Mouse (Mus musculus): ENCODE measurements around the gene Kcnj10.

- TF ChIP-seq CTCF (IDR thresholded peaks at IDR 0.05; ENCODE audit: extremely low read depth, insufficient read depth, insufficient read length, insufficient replicate concordance): no peak
- TF ChIP-seq POLR2A (IDR thresholded peaks at IDR 0.05; ENCODE audit: low read depth, low read length): no peak
Measured at GRCm38 (mm10) chr1:172317431-172317830, 23.6 kb upstream of the Kcnj10 start.

All from spleen, adult 2 months (tissue).